Mouse (Mus musculus) large intestine, adult 2 months (tissue): ENCODE results near the gene Cabin1. TPM values are rescaled to one million over a fixed set of nuclear protein-coding genes. Genes with fewer than 3 reads are reported as not detected.

Source experiments
- DNase-seq: peaks from one replicate; pipeline ENCODE4 v3.0.0-alpha.2; 2012; ENCODE audit warnings: low read depth, low spot score
- WGBS: fragments of 180-500 bp; shearing (Covaris S2); methylation state at CpG from one replicate; pipeline ENCODE4 v1.1.7; 2018; 5-methylcytosine and 5-hydroxymethylcytosine counted together
- polyA plus RNA-seq: library from polyadenylated mRNA; depleted of rRNA; stranded (reverse); fragments of >200 nt; gene quantifications from 2 replicates; pipeline ENCODE4 v1.2.3, GENCODE M21; 2012

Cabin1 gene
- polyA plus RNA-seq, 1 experiment = 20.3 TPM

- WGBS = 76% methylated on average over 3 of the region's 3 CpGs
- no peak for DNase-seq
Measured at GRCm38 (mm10) chr10:75647362-75647761, 116.8 kb downstream of the Cabin1 start.

- WGBS = 94% methylated on average over 6 of the region's 6 CpGs
- DNase-seq = no peak
Measured at GRCm38 (mm10) chr10:75646406-75646805, 117.7 kb downstream of the Cabin1 start.

GRCm38 (mm10) chr10:75645616-75646015, 118.5 kb downstream of the Cabin1 start:
- DNase-seq = no peak

GRCm38 (mm10) chr10:75643741-75644343, 120.3 kb downstream of the Cabin1 start, which contains the start of gene Susd2:
Gene Susd2, minus strand, starts transcription at chr10:75644008.
- DNase-seq = peak; percentile 50
- WGBS = 12% methylated on average over 11 of the region's 11 CpGs

More at GRCm38 (mm10) chr10:75645616-75646015, 118.5 kb downstream of the Cabin1 start:
- WGBS = 91% methylated on average over 8 of the region's 8 CpGs

GRCm38 (mm10) chr10:75642891-75643290, 121.2 kb downstream of the Cabin1 start:
- DNase-seq = no peak
- 71% methylated on average over 2 of the region's 2 CpGs for WGBS

GRCm38 (mm10) chr10:75642436-75642835, 121.7 kb downstream of the Cabin1 start:
- DNase-seq = no peak
- 75% methylated on average over 9 of the region's 9 CpGs for WGBS

GRCm38 (mm10) chr10:75641721-75642222, 122.4 kb downstream of the Cabin1 start:
- no peak for DNase-seq
- WGBS = 84% methylated on average over 7 of the region's 7 CpGs

- 88% methylated on average over 11 of the region's 11 CpGs for WGBS
- DNase-seq = no peak
Measured at GRCm38 (mm10) chr10:75637711-75638110, 126.4 kb downstream of the Cabin1 start.

GRCm38 (mm10) chr10:75636084-75636786, 127.9 kb downstream of the Cabin1 start:
- 89% methylated on average over 12 of the region's 12 CpGs for WGBS

GRCm38 (mm10) chr10:75635693-75636055, 128.5 kb downstream of the Cabin1 start:
- peak; percentile 48 for DNase-seq
- WGBS = 12% methylated on average over 9 of the region's 9 CpGs

More at GRCm38 (mm10) chr10:75636084-75636786, 127.9 kb downstream of the Cabin1 start:
- DNase-seq = no peak

GRCm38 (mm10) chr10:75635019-75635692, 129.0 kb downstream of the Cabin1 start:
- no peak for DNase-seq
- 71% methylated on average over 14 of the region's 14 CpGs for WGBS

- no peak for DNase-seq
- 90% methylated on average over 8 of the region's 8 CpGs for WGBS
Measured at GRCm38 (mm10) chr10:75634610-75635009, 129.5 kb downstream of the Cabin1 start.

- DNase-seq = no peak
- WGBS = 61% methylated on average over 14 of the region's 14 CpGs
Measured at GRCm38 (mm10) chr10:75633576-75634139, 130.5 kb downstream of the Cabin1 start.

GRCm38 (mm10) chr10:75633048-75633447, 131.1 kb downstream of the Cabin1 start:
- no peak for DNase-seq
- 59% methylated on average over 5 of the region's 5 CpGs for WGBS

- 37% methylated on average over 5 of the region's 5 CpGs for WGBS
- DNase-seq = no peak
Measured at GRCm38 (mm10) chr10:75632633-75633032, 131.5 kb downstream of the Cabin1 start.

GRCm38 (mm10) chr10:75627490-75627889, 136.7 kb downstream of the Cabin1 start:
- DNase-seq = no peak
- 44% methylated on average over 3 of the region's 3 CpGs for WGBS

GRCm38 (mm10) chr10:75626991-75627390, 137.2 kb downstream of the Cabin1 start:
- 30% methylated on average over 3 of the region's 3 CpGs for WGBS
- no peak for DNase-seq

- WGBS = 29% methylated on average over 6 of the region's 6 CpGs
- DNase-seq = no peak
Measured at GRCm38 (mm10) chr10:75625920-75626319, 138.2 kb downstream of the Cabin1 start.

- WGBS = 40% methylated on average over 3 of the region's 3 CpGs
- DNase-seq = no peak
Measured at GRCm38 (mm10) chr10:75620818-75621217, 143.3 kb downstream of the Cabin1 start.

- 79% methylated on average over 4 of the region's 4 CpGs for whole genome bisulfite sequencing
- DNase-seq = no peak
Measured at GRCm38 (mm10) chr10:75616044-75616443, 148.1 kb downstream of the Cabin1 start.
